ENCODE assay signal across 9 mouse cellular contexts in genomic region chr1:170844380-170844779, GRCm38 (mm10). TPM values are rescaled to one million over a fixed set of nuclear protein-coding genes. Genes with fewer than 3 reads are reported as not detected.
DNase-seq lines count a peak whose midpoint lies in the region; ATAC-seq and TF ChIP-seq lines count a peak whose summit lies in the region.
"Had no signal": no experiment of that assay in that cellular context is flagged by ENCODE, and none has a peak within 500 bp of the region (broad histone marks: within the 10 kb centered on the region; RNA-seq: fewer than 3 reads in every experiment).

No protein-coding gene starts in this region.

- no peaks in the 10 kb centered on the region for H3K4me1 ChIP-seq in kidney, embryonic 15.5 days
- no peaks in the 10 kb centered on the region for H3K4me1 ChIP-seq in limb, embryonic 14.5 days (ENCODE audit: control insufficient read depth, insufficient read depth, low read length)
- H3K4me1 ChIP-seq: embryonic facial prominence, embryonic 12.5 days had no signal

- H3K27ac ChIP-seq in kidney, embryonic 15.5 days, result no peak overlapping the region
- H3K27ac ChIP-seq in limb, embryonic 14.5 days (replicated peaks; ENCODE audit: low read depth, low read length), result no peak overlapping the region
- H3K27ac ChIP-seq: embryonic facial prominence, embryonic 12.5 days had no signal

- H3K9ac ChIP-seq in kidney, embryonic 15.5 days, result no peak overlapping the region
- H3K9ac ChIP-seq in limb, embryonic 14.5 days (ENCODE audit: low read depth, low read length, severe bottlenecking), result no peak overlapping the region
- H3K9ac ChIP-seq: embryonic facial prominence, embryonic 12.5 days had no signal

- peak; percentile 26 for DNase-seq in kidney, postnatal 10 days
- peak; percentile 73 for DNase-seq in CD4-positive, CD25-positive, alpha-beta regulatory T cell, adult 2 months (ENCODE audit: low read depth, low spot score)
- peak; percentile 25 for DNase-seq in T-cell, adult 2 months (ENCODE audit: low spot score)
- peak; percentile 27 for DNase-seq in limb, embryonic 14.5 days (ENCODE audit: low spot score)
- no peak for DNase-seq in frontal cortex, adult 2 months (ENCODE audit: extremely low spot score in 1 of 2, low spot score in 1 of 2)
- DNase-seq in cerebellum, adult 8-10 months, result no peak
- no peak for DNase-seq in layer of hippocampus, postnatal 25 days (ENCODE audit: extremely low spot score in 1 of 2, low spot score in 1 of 2)

- peaks cover 14% of the 10 kb centered on the region; the same call in 1 of the 2 replicates for H3K36me3 ChIP-seq in kidney, embryonic 15.5 days
- peaks cover 16% of the 10 kb centered on the region for H3K36me3 ChIP-seq in limb, embryonic 14.5 days (ENCODE audit: control insufficient read depth, insufficient read depth, low read length)
- H3K36me3 ChIP-seq: embryonic facial prominence, embryonic 12.5 days had no signal

- no peaks in the 10 kb centered on the region for H3K27me3 ChIP-seq in kidney, embryonic 15.5 days
- H3K27me3 ChIP-seq in limb, embryonic 14.5 days (ENCODE audit: control insufficient read depth, insufficient read depth, low read length), result no peaks in the 10 kb centered on the region
- H3K27me3 ChIP-seq: embryonic facial prominence, embryonic 12.5 days had no signal

- no peak overlapping the region for H3K4me2 ChIP-seq in kidney, embryonic 15.5 days
- H3K4me2 ChIP-seq in limb, embryonic 14.5 days (replicated peaks; ENCODE audit: low read depth, low read length, severe bottlenecking), result no peak overlapping the region
- H3K4me2 ChIP-seq: embryonic facial prominence, embryonic 12.5 days had no signal

- H3K9me3 ChIP-seq in kidney, embryonic 15.5 days (replicated peaks), result no peaks in the 10 kb centered on the region
- no peaks in the 10 kb centered on the region for H3K9me3 ChIP-seq in limb, embryonic 14.5 days (ENCODE audit: control insufficient read depth, low read length)
- H3K9me3 ChIP-seq: embryonic facial prominence, embryonic 12.5 days had no signal

- ATAC-seq in kidney, embryonic 15.5 days (replicated peaks; ENCODE audit: low FRiP score), result no peak
- no peak for ATAC-seq in limb, embryonic 14.5 days (ENCODE audit: low FRiP score, low read depth)

- H3K4me3 ChIP-seq in kidney, embryonic 15.5 days (replicated peaks), result no peak overlapping the region
- no peak overlapping the region for H3K4me3 ChIP-seq in limb, embryonic 14.5 days (replicated peaks; ENCODE audit: low read length)
- H3K4me3 ChIP-seq: embryonic facial prominence, embryonic 12.5 days had no signal

- WGBS in kidney, embryonic 15.5 days, result 54% methylated on average over 8 of the region's 8 CpGs
- 58% methylated on average over 8 of the region's 8 CpGs for WGBS in limb, embryonic 14.5 days

- TF ChIP-seq POLR2A in limb, embryonic 14.5 days (IDR thresholded peaks at IDR 0.05; ENCODE audit: borderline replicate concordance, extremely low read depth, insufficient read depth, insufficient read length), result no peak

RNA-seq across cellular contexts. Expression of gene Atf6, which starts 23.2 kb away (rescaled TPM):
- 9.1 and 9.2 TPM in 2 replicates for polyA plus RNA-seq in kidney, embryonic 15.5 days (2015; fragmentation: Nextera tagmentation; extraction: Ambion mirVana)
- polyA plus RNA-seq in limb, embryonic 14.5 days (2012; rRNA removed), result 9.1 TPM in 2 replicates
- polyA plus RNA-seq in limb, embryonic 14.5 days (2014; fragmentation: Nextera tagmentation; extraction: Ambion mirVana), result 8.9 and 9.7 TPM in 2 replicates
- 21.9 and 23.6 TPM in 2 replicates for polyA plus RNA-seq in frontal cortex, adult 2 months (2012; rRNA removed)
- 10 to 100 TPM; 46.6 to 49.2 TPM for total RNA-seq in layer of hippocampus, postnatal 25 days (2021)

RNA-seq across cellular contexts. Expression of gene Gm26620, which starts 40.5 kb away (rescaled TPM):
- 0.22 and 0.31 TPM in 2 replicates for polyA plus RNA-seq in kidney, embryonic 15.5 days (2015; fragmentation: Nextera tagmentation; extraction: Ambion mirVana)
- polyA plus RNA-seq in limb, embryonic 14.5 days (2012; rRNA removed), result 0.72 and 0.91 TPM in 2 replicates
- polyA plus RNA-seq in limb, embryonic 14.5 days (2014; fragmentation: Nextera tagmentation; extraction: Ambion mirVana), result 0.78 and 0.82 TPM in 2 replicates
- polyA plus RNA-seq in frontal cortex, adult 2 months (2012; rRNA removed), result 0.50 and 1.0 TPM in 2 replicates
- total RNA-seq in layer of hippocampus, postnatal 25 days (2021), result under 1 TPM; 0.34 to 0.77 TPM
- polyA plus RNA-seq: embryonic facial prominence, embryonic 12.5 days had no signal

RNA-seq across cellular contexts. Expression of gene Dusp12, which starts 41.0 kb away (rescaled TPM):
- 35.0 and 39.7 TPM in 2 replicates for polyA plus RNA-seq in kidney, embryonic 15.5 days (2015; fragmentation: Nextera tagmentation; extraction: Ambion mirVana)
- 54.9 and 58.5 TPM in 2 replicates for polyA plus RNA-seq in limb, embryonic 14.5 days (2012; rRNA removed)
- polyA plus RNA-seq in limb, embryonic 14.5 days (2014; fragmentation: Nextera tagmentation; extraction: Ambion mirVana), result 51.5 and 57.7 TPM in 2 replicates
- polyA plus RNA-seq in frontal cortex, adult 2 months (2012; rRNA removed), result 30.1 and 33.8 TPM in 2 replicates
- total RNA-seq in layer of hippocampus, postnatal 25 days (2021), result 10 to 100 TPM; 13.8 to 19.2 TPM

Comparison
In these comparisons a context has a peak if more than half of its experiments do, and no peak if none do; other contexts are left out.
1. DNase-seq: peak in kidney, postnatal 10 days (single experiment), CD4-positive, CD25-positive, alpha-beta regulatory T cell, adult 2 months (single experiment), T-cell, adult 2 months (single experiment) and limb, embryonic 14.5 days (single experiment); none in frontal cortex, adult 2 months (0 of 2), cerebellum, adult 8-10 months (single experiment) and layer of hippocampus, postnatal 25 days (0 of 2).